Mouse (Mus musculus): ENCODE data around the gene B3gnt3. TPM values are rescaled to one million over a fixed set of nuclear protein-coding genes. Genes with fewer than 3 reads are reported as not detected.
A peak's percentile ranks its signal among the peaks of the same experiment; 100 is the strongest.

The B3gnt3 gene
- polyA plus RNA-seq, 1 experiment from 2014 or later: 0.35 TPM

DNA sequence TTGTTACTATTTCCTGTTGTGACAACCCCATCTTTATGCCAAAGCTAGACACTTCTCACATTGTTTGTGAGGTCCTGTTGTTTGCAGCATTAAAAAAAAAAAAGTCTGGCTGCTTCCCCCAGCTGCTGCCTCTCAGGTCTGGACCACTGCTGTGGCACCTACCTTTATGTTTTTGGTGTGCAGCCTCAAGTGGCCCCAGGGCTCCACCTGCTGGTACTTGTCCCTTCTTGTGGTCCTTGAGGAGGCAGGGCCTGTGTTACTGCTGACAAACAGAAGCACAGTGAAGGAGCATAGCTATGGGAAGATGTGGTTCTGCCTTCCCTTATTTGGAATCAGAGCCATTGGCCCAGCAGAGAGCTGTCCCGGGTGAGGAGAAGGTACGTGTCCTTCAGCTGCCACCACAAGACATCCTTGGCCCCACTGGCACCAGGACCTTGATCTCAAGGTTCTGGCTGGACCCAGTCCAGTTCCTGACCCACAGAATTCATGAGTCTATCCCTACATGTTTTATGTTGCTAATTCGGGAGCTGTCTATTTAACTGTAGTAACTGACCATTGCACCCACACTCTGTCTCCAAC is 30.2 kb upstream of the B3gnt3 start:
- DNase-seq (ENCODE audit: low spot score): peak; percentile 61
- Histone ChIP-seq H3K4me3 (ENCODE audit: low read depth, low read length) (no peak overlapping the region), H3K27ac (replicated peaks; ENCODE audit: low read depth, low read length) (no peak overlapping the region), H3K4me2 (ENCODE audit: low read depth, severe bottlenecking) (no peak overlapping the region), H3K9me3 (ENCODE audit: control insufficient read depth, low read length) (no peaks in the 10 kb centered on the region), H3K9ac (ENCODE audit: low read length) (no peak overlapping the region), H3K27me3 (ENCODE audit: control insufficient read depth, insufficient read depth, low read length) (0 out of 2 replicates have a peak, but pooled peaks cover 7% of the 10 kb centered on the region), H3K4me1 (ENCODE audit: control insufficient read depth, insufficient read depth, low read length) (no peaks in the 10 kb centered on the region), H3K36me3 (ENCODE audit: control insufficient read depth, insufficient read depth, low read length) (no peaks in the 10 kb centered on the region)
- WGBS: 58% methylated on average over 3 of the region's 3 CpGs
- ATAC-seq (ENCODE audit: insufficient number of reproducible peaks, low FRiP score, low TSS enrichment, low read depth): no peak

DNA sequence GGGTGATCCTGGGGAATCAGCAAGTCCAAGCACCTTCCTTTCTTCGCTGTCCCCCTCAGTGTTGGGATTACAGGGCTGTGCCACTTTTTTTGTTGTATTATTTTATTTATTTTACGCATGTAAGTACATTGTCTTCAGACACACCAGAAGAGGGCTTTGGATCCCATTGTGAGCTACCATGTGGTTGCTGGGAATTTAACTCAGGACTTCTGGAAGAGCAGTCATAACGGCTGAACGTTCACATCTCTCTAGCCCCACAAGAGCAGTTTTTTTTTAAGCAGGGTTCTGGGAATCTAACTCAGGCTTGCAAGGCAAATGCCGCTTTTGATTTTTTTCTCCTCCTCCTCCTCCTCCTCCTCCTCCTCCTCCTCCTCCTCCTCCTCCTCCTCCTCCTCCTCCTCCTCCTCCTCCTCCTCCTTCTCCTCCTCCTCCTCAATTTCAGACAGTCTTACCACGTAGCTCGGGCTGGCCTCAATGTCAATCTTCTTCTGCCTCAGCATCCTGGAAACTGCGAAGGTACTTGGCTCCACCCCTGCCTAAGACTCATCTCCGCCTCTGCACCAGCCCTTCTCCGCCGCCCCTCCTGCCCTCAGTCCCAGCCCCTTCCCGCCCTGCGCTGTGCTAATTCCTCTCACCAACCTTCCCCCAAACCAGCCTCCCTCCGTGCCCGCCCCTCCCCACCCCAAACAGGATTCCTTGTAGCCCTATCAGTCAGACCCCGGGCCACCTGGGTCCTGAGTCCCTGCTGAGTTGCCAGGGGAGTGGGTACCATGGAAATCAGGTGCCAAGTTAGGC is 27.4 kb upstream of the B3gnt3 start:
- no peak for ATAC-seq (ENCODE audit: insufficient number of reproducible peaks, low FRiP score, low TSS enrichment, low read depth)
- no peaks in the 10 kb centered on the region for H3K36me3 ChIP-seq (ENCODE audit: control insufficient read depth, insufficient read depth, low read length)
- H3K27me3 ChIP-seq (ENCODE audit: control insufficient read depth, insufficient read depth, low read length): peaks cover 27% of the 10 kb centered on the region
- WGBS: 8% methylated on average over 16 of the region's 16 CpGs
- H3K4me2 ChIP-seq (ENCODE audit: low read depth, severe bottlenecking): peak overlapping the region; percentile 51
- H3K9ac ChIP-seq (ENCODE audit: low read length): no peak overlapping the region
- H3K4me1 ChIP-seq (ENCODE audit: control insufficient read depth, insufficient read depth, low read length): no peaks in the 10 kb centered on the region
- H3K4me3 ChIP-seq (ENCODE audit: low read depth, low read length): no peak overlapping the region
- H3K9me3 ChIP-seq (ENCODE audit: control insufficient read depth, low read length): no peaks in the 10 kb centered on the region
- H3K27ac ChIP-seq (replicated peaks; ENCODE audit: low read depth, low read length): no peak overlapping the region
- DNase-seq (ENCODE audit: low spot score): no peak

DNA sequence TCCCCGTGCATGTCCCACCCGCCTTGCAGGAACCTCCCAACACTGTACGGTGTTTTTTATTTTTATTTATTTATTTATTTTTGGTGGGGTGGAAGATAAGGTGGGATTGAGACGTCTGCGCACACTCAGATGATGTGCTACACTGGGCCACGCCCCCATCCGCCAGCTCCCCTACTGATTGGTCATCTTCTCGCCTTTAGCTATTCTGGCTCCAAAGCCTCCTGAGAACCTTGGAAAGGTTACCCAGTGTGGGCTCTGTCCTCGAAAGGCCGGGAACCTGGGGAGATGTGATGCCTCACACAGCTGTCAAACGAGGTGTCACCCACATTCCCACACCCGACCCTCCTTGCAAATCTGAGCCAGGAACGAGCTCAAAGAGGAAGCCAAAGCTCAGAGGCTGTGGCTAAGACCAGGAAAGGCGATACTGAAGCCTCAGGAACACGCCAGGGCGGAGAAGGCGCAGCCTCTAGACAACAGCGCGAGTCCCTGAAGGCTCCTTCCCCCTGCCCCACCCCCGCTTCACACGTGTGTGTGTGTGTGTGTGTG is 26.7 kb upstream of the B3gnt3 start:
- Histone ChIP-seq H3K9ac (ENCODE audit: low read length) (no peak overlapping the region), H3K4me1 (ENCODE audit: control insufficient read depth, insufficient read depth, low read length) (no peaks in the 10 kb centered on the region), H3K9me3 (ENCODE audit: control insufficient read depth, low read length) (no peaks in the 10 kb centered on the region), H3K4me3 (ENCODE audit: low read depth, low read length) (no peak overlapping the region), H3K4me2 (ENCODE audit: low read depth, severe bottlenecking) (peak overlapping the region; percentile 51), H3K36me3 (ENCODE audit: control insufficient read depth, insufficient read depth, low read length) (no peaks in the 10 kb centered on the region), H3K27ac (replicated peaks; ENCODE audit: low read depth, low read length) (no peak overlapping the region), H3K27me3 (ENCODE audit: control insufficient read depth, insufficient read depth, low read length) (peaks cover 27% of the 10 kb centered on the region)
- DNase-seq (ENCODE audit: low spot score): no peak
- peak; percentile 14; the same call in 1 of the 2 replicates for ATAC-seq (ENCODE audit: insufficient number of reproducible peaks, low FRiP score, low TSS enrichment, low read depth)
- WGBS: 5% methylated on average over 20 of the region's 21 CpGs

DNA sequence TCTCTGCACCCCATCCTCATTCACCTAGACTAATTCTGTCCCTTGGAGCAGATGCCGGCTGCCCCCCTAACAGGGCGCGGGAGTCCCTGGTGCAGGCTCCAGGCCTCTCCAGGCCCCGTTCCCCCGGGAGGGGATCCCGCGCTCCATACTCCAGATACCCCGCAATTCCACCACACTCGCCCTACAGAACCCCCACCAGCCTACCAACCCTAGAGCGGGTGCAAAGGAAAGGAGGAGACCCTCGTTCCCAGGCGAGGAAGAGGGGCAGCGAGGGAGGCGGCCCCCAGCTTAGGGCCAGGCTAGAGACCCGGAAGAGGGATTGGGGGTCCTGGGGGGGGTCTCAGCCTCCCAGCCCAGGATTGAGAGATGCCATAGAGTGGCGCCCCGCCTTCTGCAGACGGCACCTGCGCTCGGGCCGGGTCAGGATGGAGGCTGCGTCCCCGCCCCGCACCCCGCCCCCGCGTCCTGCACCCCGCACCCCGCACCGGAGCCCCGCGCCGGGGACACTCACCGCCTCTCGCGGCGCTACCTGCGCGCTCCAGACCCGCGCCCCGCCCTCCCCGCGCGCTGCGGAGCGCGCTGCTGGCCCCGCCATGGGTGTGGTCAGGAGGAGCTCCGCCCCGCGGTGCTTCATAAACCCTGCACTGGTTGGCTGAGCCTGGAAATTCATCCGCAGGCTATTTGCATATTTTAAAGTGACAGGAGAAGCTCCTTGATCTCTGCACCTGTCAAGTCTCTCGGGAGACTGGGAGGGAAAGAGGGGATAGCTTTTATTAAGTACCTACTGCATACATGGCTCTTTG is 23.7 kb upstream of the B3gnt3 start, which contains the start of gene Fcho1:
TSS of gene Fcho1 (minus strand) at position 595 of the 803 bp plus-strand sequence.
- H3K27me3 ChIP-seq (ENCODE audit: control insufficient read depth, insufficient read depth, low read length): peaks cover 27% of the 10 kb centered on the region
- H3K9ac ChIP-seq (ENCODE audit: low read length): peak within 1 kb of the TSS; percentile 53
- no peaks in the 10 kb centered on the region for H3K9me3 ChIP-seq (ENCODE audit: control insufficient read depth, low read length)
- ATAC-seq (ENCODE audit: insufficient number of reproducible peaks, low FRiP score, low TSS enrichment, low read depth): 0 out of 2 replicates have a peak, but pooled peaks have one; percentile 53
- WGBS: under 1% methylated on average over 47 of the region's 54 CpGs
- peak; percentile 80 for DNase-seq (ENCODE audit: low spot score)
- no peak within 1 kb of the TSS for H3K27ac ChIP-seq (replicated peaks; ENCODE audit: low read depth, low read length)
- peaks cover 3% of the 10 kb centered on the region for H3K4me1 ChIP-seq (ENCODE audit: control insufficient read depth, insufficient read depth, low read length)
- peak within 1 kb of the TSS; percentile 91 for H3K4me2 ChIP-seq (ENCODE audit: low read depth, severe bottlenecking)
- H3K4me3 ChIP-seq (ENCODE audit: low read depth, low read length): peak within 1 kb of the TSS; percentile 48
- no peaks in the 10 kb centered on the region for H3K36me3 ChIP-seq (ENCODE audit: control insufficient read depth, insufficient read depth, low read length)

DNA sequence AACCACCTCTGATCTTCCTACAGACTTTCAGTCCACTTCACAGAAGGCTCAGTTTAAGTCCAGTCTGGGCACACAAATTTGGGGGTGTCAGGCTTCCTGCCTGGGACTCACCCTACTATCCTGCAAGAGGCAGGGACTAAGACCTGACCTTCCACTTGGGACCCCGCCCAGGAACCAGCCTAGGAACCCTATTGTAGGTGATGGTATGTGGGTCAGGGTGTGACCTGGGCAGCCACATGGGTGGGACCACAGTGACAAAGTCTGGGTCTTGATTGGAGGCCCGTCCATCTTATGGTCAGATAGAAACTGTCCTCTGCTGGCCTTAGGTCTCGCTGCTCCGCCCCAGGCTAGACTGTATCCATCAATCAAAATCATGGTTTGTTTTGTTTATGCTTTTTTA is 22.8 kb upstream of the B3gnt3 start:
- no peak overlapping the region for H3K27ac ChIP-seq (replicated peaks; ENCODE audit: low read depth, low read length)
- no peak for DNase-seq (ENCODE audit: low spot score)
- H3K4me3 ChIP-seq (ENCODE audit: low read depth, low read length): no peak overlapping the region
- no peak for ATAC-seq (ENCODE audit: insufficient number of reproducible peaks, low FRiP score, low TSS enrichment, low read depth)
- no peak overlapping the region for H3K4me2 ChIP-seq (ENCODE audit: low read depth, severe bottlenecking)
- 64% methylated on average over 4 of the region's 4 CpGs for WGBS
- no peaks in the 10 kb centered on the region for H3K36me3 ChIP-seq (ENCODE audit: control insufficient read depth, insufficient read depth, low read length)
- H3K27me3 ChIP-seq (ENCODE audit: control insufficient read depth, insufficient read depth, low read length): peaks cover 27% of the 10 kb centered on the region
- peaks cover 10% of the 10 kb centered on the region for H3K4me1 ChIP-seq (ENCODE audit: control insufficient read depth, insufficient read depth, low read length)
- H3K9me3 ChIP-seq (ENCODE audit: control insufficient read depth, low read length): no peaks in the 10 kb centered on the region
- H3K9ac ChIP-seq (ENCODE audit: low read length): no peak overlapping the region

DNA sequence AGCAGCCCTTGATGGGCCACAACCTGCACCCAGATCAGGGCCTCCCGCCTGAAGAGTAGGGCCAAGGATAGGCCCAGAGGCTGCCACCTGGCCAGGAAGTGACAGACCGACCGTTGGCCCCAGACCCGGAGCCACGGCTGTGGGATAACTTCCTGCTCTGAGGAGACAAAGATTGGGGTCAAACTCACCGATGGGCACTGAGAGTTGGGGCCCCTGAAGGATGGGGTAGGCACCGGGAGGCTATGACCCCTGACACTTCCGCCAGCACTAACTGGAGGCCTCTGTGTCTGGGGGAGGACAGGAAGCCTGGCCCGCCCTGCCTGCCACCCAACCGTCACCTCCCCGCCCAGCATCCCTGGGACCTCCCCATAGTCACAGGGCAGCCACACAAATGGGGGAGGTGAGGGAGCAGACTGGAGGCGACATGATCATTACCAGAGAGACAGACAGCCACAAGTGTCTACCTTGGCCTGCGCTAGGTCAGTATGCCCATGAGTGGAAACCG is 21.5 kb upstream of the B3gnt3 start:
- Histone ChIP-seq H3K27me3 (ENCODE audit: control insufficient read depth, insufficient read depth, low read length) (peaks cover 24% of the 10 kb centered on the region), H3K9ac (ENCODE audit: low read length) (no peak overlapping the region), H3K4me1 (ENCODE audit: control insufficient read depth, insufficient read depth, low read length) (peaks cover 10% of the 10 kb centered on the region), H3K4me2 (ENCODE audit: low read depth, severe bottlenecking) (no peak overlapping the region), H3K4me3 (ENCODE audit: low read depth, low read length) (no peak overlapping the region), H3K27ac (replicated peaks; ENCODE audit: low read depth, low read length) (no peak overlapping the region), H3K9me3 (ENCODE audit: control insufficient read depth, low read length) (no peaks in the 10 kb centered on the region), H3K36me3 (ENCODE audit: control insufficient read depth, insufficient read depth, low read length) (no peaks in the 10 kb centered on the region)
- ATAC-seq (ENCODE audit: insufficient number of reproducible peaks, low FRiP score, low TSS enrichment, low read depth) (no peak), DNase-seq (ENCODE audit: low spot score) (no peak)
- WGBS: 59% methylated on average over 14 of the region's 14 CpGs

DNA sequence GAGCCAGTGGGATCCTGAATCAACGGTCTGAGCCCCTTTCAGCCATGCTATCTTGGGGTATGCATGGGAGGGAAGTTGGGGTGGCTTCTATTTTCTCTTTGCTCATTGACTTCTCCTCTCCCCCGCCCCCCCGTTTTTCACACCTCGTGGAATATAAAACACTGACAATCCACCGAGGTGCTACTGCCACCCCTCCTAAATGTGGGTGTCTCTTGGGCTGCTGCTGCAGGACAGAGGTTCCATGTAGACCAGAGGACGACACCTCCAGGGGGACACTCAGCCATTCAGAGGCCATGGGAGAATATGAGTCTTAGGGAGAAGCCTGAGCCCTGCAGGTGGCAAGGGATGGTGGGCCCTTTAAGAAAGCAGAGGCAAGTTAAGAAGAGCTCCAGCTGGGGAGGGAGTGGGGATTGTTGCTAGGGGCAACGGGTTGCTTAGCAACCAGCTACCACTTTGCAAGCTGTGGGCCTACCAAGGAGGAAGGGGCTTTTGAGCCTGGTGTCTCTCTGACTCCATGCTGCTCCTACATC is 18.4 kb upstream of the B3gnt3 start:
- Histone ChIP-seq H3K4me3 (ENCODE audit: low read depth, low read length) (no peak overlapping the region), H3K4me1 (ENCODE audit: control insufficient read depth, insufficient read depth, low read length) (peaks cover 12% of the 10 kb centered on the region), H3K27ac (replicated peaks; ENCODE audit: low read depth, low read length) (no peak overlapping the region), H3K36me3 (ENCODE audit: control insufficient read depth, insufficient read depth, low read length) (no peaks in the 10 kb centered on the region), H3K27me3 (ENCODE audit: control insufficient read depth, insufficient read depth, low read length) (peaks cover 8% of the 10 kb centered on the region), H3K9ac (ENCODE audit: low read length) (no peak overlapping the region), H3K9me3 (ENCODE audit: control insufficient read depth, low read length) (no peaks in the 10 kb centered on the region), H3K4me2 (ENCODE audit: low read depth, severe bottlenecking) (no peak overlapping the region)
- DNase-seq (ENCODE audit: low spot score) (peak; percentile 79), ATAC-seq (ENCODE audit: insufficient number of reproducible peaks, low FRiP score, low TSS enrichment, low read depth) (peak; percentile 56; the same call in 1 of the 2 replicates)
- 33% methylated on average over 7 of the region's 7 CpGs for WGBS

DNA sequence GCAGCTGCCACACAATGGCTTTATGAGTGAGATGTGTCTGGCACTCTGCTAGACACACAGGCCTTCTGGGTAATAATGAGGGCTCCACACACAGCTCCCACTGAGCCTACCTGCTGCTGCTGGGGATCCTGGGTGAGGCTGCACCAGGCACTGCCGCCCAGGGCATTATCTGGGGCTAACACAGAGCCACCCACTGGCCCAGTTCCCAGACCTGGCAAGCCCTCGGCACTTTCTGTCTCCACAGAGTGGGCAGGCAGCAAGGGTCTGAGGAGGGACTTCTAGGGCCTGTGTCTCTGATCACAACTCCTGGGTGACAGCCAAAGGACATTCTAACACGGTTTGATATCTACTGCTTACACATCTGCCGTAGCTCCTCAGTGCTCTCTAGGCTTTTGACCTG is 17.6 kb upstream of the B3gnt3 start:
- Histone ChIP-seq H3K36me3 (ENCODE audit: control insufficient read depth, insufficient read depth, low read length) (no peaks in the 10 kb centered on the region), H3K27me3 (ENCODE audit: control insufficient read depth, insufficient read depth, low read length) (peaks cover under 1% of the 10 kb centered on the region; the same call in 1 of the 2 replicates)

More for the DNA sequence above, 17.6 kb upstream of the B3gnt3 start:
- no peak overlapping the region for H3K4me2 ChIP-seq (ENCODE audit: low read depth, severe bottlenecking)
- no peak overlapping the region for H3K27ac ChIP-seq (replicated peaks; ENCODE audit: low read depth, low read length)
- no peak overlapping the region for H3K9ac ChIP-seq (ENCODE audit: low read length)
- no peak for DNase-seq (ENCODE audit: low spot score)
- H3K4me1 ChIP-seq (ENCODE audit: control insufficient read depth, insufficient read depth, low read length): peaks cover 12% of the 10 kb centered on the region
- 69% methylated on average over 4 of the region's 4 CpGs for WGBS
- ATAC-seq (ENCODE audit: insufficient number of reproducible peaks, low FRiP score, low TSS enrichment, low read depth): no peak
- H3K4me3 ChIP-seq (ENCODE audit: low read depth, low read length): no peak overlapping the region
- no peaks in the 10 kb centered on the region for H3K9me3 ChIP-seq (ENCODE audit: control insufficient read depth, low read length)
